Mouse (Mus musculus) liver (tissue): ENCODE data around the gene Gm8334.
"Not testable (repeated sequence)": the region's sequence is repeated elsewhere in the genome, so short reads cannot be mapped to it uniquely, and the experiment has no call there.

Experiments used
- DNase-seq: peaks from one replicate; pipeline ENCODE4 v3.0.0-alpha.2; 2020; ENCODE audit warnings: mixed read lengths

Gene Gm8334

GRCm38 (mm10) chrX:148615053-148615452, at the start of gene Gm8334:
Gene Gm8334 (minus strand): TSS chrX:148615153.
- not testable (repeated sequence) for DNase-seq

- not testable (repeated sequence) for DNase-seq
These were observed 48.3 kb upstream of the Gm8334 start, which contains the start of gene Gm15127 for GRCm38 (mm10) chrX:148663298-148663697. Gene Gm15127 (plus strand): TSS chrX:148663598.
